Mouse (Mus musculus) C2C12 (cell line): ENCODE data around the gene Rgs14.

Experiments used
- CEBPB ChIP-seq: IDR thresholded peaks from one replicate; pipeline ENCODE4 v1.6.1; 2011; ENCODE audit warnings: low read depth, mild to moderate bottlenecking, control low read depth, moderate library complexity
- CTCF ChIP-seq: IDR thresholded peaks from one replicate; pipeline ENCODE4 v1.5.1; 2011; ENCODE audit not compliant: control insufficient read depth, insufficient read depth, insufficient read length
- MYOD1 ChIP-seq: IDR thresholded peaks from one replicate; pipeline ENCODE4 v1.6.1; 2011; ENCODE audit warnings: low read depth; ENCODE audit not compliant: control insufficient read depth, insufficient read length
- MYOG ChIP-seq: IDR thresholded peaks from one replicate; pipeline ENCODE4 v1.6.1; 2011; ENCODE audit not compliant: control insufficient read depth, insufficient read length; ENCODE audit errors: extremely low read depth
- USF1 ChIP-seq: IDR thresholded peaks from one replicate; pipeline ENCODE4 v1.6.1; 2011; ENCODE audit warnings: low read depth, mild to moderate bottlenecking, control low read depth, moderate library complexity

DNA sequence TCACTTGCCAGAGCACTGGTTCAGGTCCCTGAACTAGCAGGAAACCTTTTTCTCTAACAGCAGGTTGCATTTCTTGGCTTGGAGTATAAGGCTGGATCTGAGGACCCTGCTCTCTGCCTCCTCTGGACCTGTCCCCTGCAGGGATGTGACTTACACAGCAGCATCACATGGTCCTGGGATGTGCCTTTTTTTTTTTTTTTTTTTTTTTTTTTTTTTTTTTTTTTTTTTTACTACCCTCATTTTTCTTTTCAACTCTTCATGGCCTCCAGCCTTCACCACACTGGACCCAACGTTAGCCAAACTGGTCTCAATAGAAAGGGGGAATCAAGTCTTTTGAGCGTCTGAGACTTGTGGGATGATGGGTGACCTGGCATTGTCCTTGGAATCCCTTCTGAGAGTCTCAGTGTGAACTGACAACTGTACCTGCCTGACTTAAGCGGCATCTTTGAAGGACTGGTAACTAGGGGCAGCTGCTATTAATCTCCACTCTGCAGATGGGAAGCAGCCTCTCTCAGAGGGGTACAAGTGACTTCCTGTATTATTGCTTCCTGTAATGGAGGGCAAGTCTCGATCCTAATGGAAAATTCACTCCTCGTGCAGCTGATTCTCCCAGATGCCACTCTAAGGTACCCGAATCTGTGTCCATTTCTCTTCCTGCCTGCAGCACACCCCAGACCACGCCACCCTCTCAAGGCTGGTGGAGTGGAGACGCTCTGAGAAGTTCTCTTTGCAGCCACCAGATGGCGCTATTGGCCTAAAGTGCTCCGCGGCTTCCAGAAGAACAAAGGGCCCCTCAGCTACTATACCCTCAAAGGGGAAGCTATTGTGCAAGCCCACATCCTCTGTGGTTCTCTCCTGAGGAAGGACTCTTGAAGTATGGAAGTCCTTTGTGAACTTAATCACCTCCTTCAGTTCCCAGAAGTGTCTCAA is 35.6 kb downstream of the Rgs14 start:
- TF ChIP-seq USF1 = no peak
- TF ChIP-seq CTCF = peak; percentile 75
- no peak for TF ChIP-seq MYOG
- no peak for TF ChIP-seq MYOD1
- peak; percentile 89 for TF ChIP-seq CEBPB
